28 mouse cellular contexts compared by ENCODE assay signal in genomic region chr2:110556098-110556497, GRCm38 (mm10). TPM values are rescaled to one million over a fixed set of nuclear protein-coding genes. Genes with fewer than 3 reads are reported as not detected.
DNase-seq lines count a peak whose midpoint lies in the region; ATAC-seq lines count a peak whose summit lies in the region.
"Had no signal": no experiment of that assay in that cellular context is flagged by ENCODE, and none has a peak within 500 bp of the region (broad histone marks: within the 10 kb centered on the region; RNA-seq: fewer than 3 reads in every experiment).

No protein-coding gene starts in this region.

- no peaks in the 10 kb centered on the region for H3K27me3 ChIP-seq in kidney, embryonic 15.5 days
- H3K27me3 ChIP-seq in limb, embryonic 10.5 days (ENCODE audit: low read depth, poor library complexity, severe bottlenecking): no peaks in the 10 kb centered on the region
- H3K27me3 ChIP-seq: embryonic facial prominence, embryonic 13.5 days; embryonic facial prominence, embryonic 15.5 days; forebrain, embryonic 12.5 days had no signal

- no peaks in the 10 kb centered on the region for H3K36me3 ChIP-seq in kidney, embryonic 15.5 days
- H3K36me3 ChIP-seq in limb, embryonic 10.5 days: no peaks in the 10 kb centered on the region
- H3K36me3 ChIP-seq: embryonic facial prominence, embryonic 13.5 days; embryonic facial prominence, embryonic 15.5 days; forebrain, embryonic 10.5 days; forebrain, embryonic 12.5 days had no signal

- H3K4me3 ChIP-seq in kidney, embryonic 15.5 days (replicated peaks): no peak overlapping the region
- no peak overlapping the region for H3K4me3 ChIP-seq in limb, embryonic 10.5 days
- H3K4me3 ChIP-seq: embryonic facial prominence, embryonic 13.5 days; embryonic facial prominence, embryonic 15.5 days; erythroblast, embryonic 14.5 days; forebrain, embryonic 10.5 days; forebrain, embryonic 12.5 days had no signal

- H3K9me3 ChIP-seq in kidney, embryonic 15.5 days (replicated peaks): no peaks in the 10 kb centered on the region
- no peaks in the 10 kb centered on the region for H3K9me3 ChIP-seq in limb, embryonic 10.5 days (replicated peaks)
- H3K9me3 ChIP-seq: embryonic facial prominence, embryonic 13.5 days; embryonic facial prominence, embryonic 15.5 days; forebrain, embryonic 10.5 days; forebrain, embryonic 12.5 days had no signal

- no peak overlapping the region for H3K9ac ChIP-seq in kidney, embryonic 15.5 days
- H3K9ac ChIP-seq: embryonic facial prominence, embryonic 13.5 days; embryonic facial prominence, embryonic 15.5 days; forebrain, embryonic 12.5 days had no signal

- no peak overlapping the region for H3K4me2 ChIP-seq in kidney, embryonic 15.5 days
- H3K4me2 ChIP-seq: embryonic facial prominence, embryonic 13.5 days; embryonic facial prominence, embryonic 15.5 days; forebrain, embryonic 12.5 days had no signal

- ATAC-seq in kidney, embryonic 15.5 days (replicated peaks; ENCODE audit: low FRiP score): peak; percentile 67
- ATAC-seq: forebrain, embryonic 14.5 days; forebrain, embryonic 16.5 days had no signal

- 30% methylated on average over 1 of the region's 1 CpGs for WGBS in kidney, embryonic 15.5 days
- 48% methylated on average over 1 of the region's 1 CpGs for WGBS in limb, embryonic 10.5 days

- no peak overlapping the region for H3K27ac ChIP-seq in kidney, embryonic 15.5 days
- H3K27ac ChIP-seq in limb, embryonic 10.5 days: no peak overlapping the region
- H3K27ac ChIP-seq: embryonic facial prominence, embryonic 13.5 days; embryonic facial prominence, embryonic 15.5 days; forebrain, embryonic 10.5 days; forebrain, embryonic 12.5 days had no signal

- DNase-seq in kidney, adult 9 months: no peak
- DNase-seq in limb, embryonic 10.5 days (ENCODE audit: low spot score): peak; percentile 23
- DNase-seq in layer of hippocampus, adult 9-11 months: no peak
- no peak for DNase-seq in left cerebral cortex, postnatal 10 days (ENCODE audit: extremely low spot score in 1 of 2, low spot score in 2 of 2)
- DNase-seq: adrenal gland, adult 2 months; adrenal gland, postnatal 10 days; adrenal gland, postnatal 25 days; cerebellum, adult 11 months; cerebellum, adult 18-20 months; cerebellum, adult 8-10 months; cerebellum, adult 9-11 months; cerebellum, postnatal 14 days; cerebellum, postnatal 36 days; embryo, embryonic 11 days had no signal

- H3K4me1 ChIP-seq in kidney, embryonic 15.5 days: no peaks in the 10 kb centered on the region
- peaks cover 4% of the 10 kb centered on the region; the same call in 1 of the 2 replicates for H3K4me1 ChIP-seq in limb, embryonic 10.5 days
- H3K4me1 ChIP-seq: embryonic facial prominence, embryonic 13.5 days; embryonic facial prominence, embryonic 15.5 days; forebrain, embryonic 10.5 days; forebrain, embryonic 12.5 days had no signal

- intact Hi-C loops in left cerebral cortex, postnatal 10 days (cut with DNase I): no loop called here

RNA-seq across cellular contexts. Expression of gene Slc5a12, which starts 41.0 kb away (rescaled TPM):
- polyA plus RNA-seq in kidney, embryonic 15.5 days (2015; fragmentation: Nextera tagmentation; extraction: Ambion mirVana): 0.84 and 1.4 TPM in 2 replicates
- polyA plus RNA-seq in limb, embryonic 10.5 days (2016; fragmentation: Nextera tagmentation; extraction: Ambion mirVana): 0.06 TPM in 2 replicates
- total RNA-seq in left cerebral cortex, postnatal 10 days (2021): not detected
- total RNA-seq: adrenal gland, adult 2 months; adrenal gland, postnatal 25 days; common myeloid progenitor, adult 5-6 weeks; ES-E14; MEL had no signal
- polyA plus RNA-seq: adrenal gland, adult 2 months; brain, embryonic 14.5 days; C2C12; embryonic facial prominence, embryonic 11.5 days; embryonic facial prominence, embryonic 13.5 days; embryonic facial prominence, embryonic 15.5 days; erythroblast, embryonic 14.5 days; forebrain, embryonic 10.5 days; forebrain, embryonic 12.5 days; forebrain, embryonic 14.5 days; forebrain, embryonic 16.5 days had no signal
